Mouse (Mus musculus): ENCODE results near the gene Zc3hav1l. TPM values are rescaled to one million over a fixed set of nuclear protein-coding genes. Genes with fewer than 3 reads are reported as not detected.
A peak's percentile ranks its signal among the peaks of the same experiment; 100 is the strongest.

Zc3hav1l gene
- total RNA-seq (2021), result 1 to 10 TPM; 2.2 to 3.1 TPM
- 2.4 and 3.2 TPM in 2 replicates for polyA plus RNA-seq (2012; rRNA removed)
- long read RNA-seq, full-length matches to known transcripts, result 1 of 2 reads
- long read RNA-seq, partial matches to known transcripts, result 1 of 2 reads
- long read RNA-seq, other reads (novel, unspliced or antisense), result 0 of 2 reads

GRCm38 (mm10) chr6:38298761-38299401, at the start of gene Zc3hav1l:
Gene Zc3hav1l (minus strand): TSS chr6:38299259.
- DNase-seq, result peak; percentile 86

- DNase-seq, result no peak
Measured at GRCm38 (mm10) chr6:38347875-38348274, 48.8 kb upstream of the Zc3hav1l start.

GRCm38 (mm10) chr6:38345796-38346195, 46.7 kb upstream of the Zc3hav1l start:
- peak; percentile 85 for DNase-seq

GRCm38 (mm10) chr6:38344006-38344670, 45.1 kb upstream of the Zc3hav1l start:
- no peak for DNase-seq

GRCm38 (mm10) chr6:38343581-38343980, 44.5 kb upstream of the Zc3hav1l start:
- no peak for DNase-seq

- no peak for DNase-seq
Measured at GRCm38 (mm10) chr6:38342666-38342992, 43.6 kb upstream of the Zc3hav1l start.

- peak; percentile 37 for DNase-seq
Measured at GRCm38 (mm10) chr6:38341751-38342665, 42.9 kb upstream of the Zc3hav1l start.

GRCm38 (mm10) chr6:38339078-38339477, 40.0 kb upstream of the Zc3hav1l start:
- DNase-seq, result peak; percentile 40

GRCm38 (mm10) chr6:38337951-38338350, 38.9 kb upstream of the Zc3hav1l start:
- peak; percentile 84 for DNase-seq

GRCm38 (mm10) chr6:38337166-38337705, 38.2 kb upstream of the Zc3hav1l start:
- DNase-seq, result peak; percentile 21

- no peak for DNase-seq
Measured at GRCm38 (mm10) chr6:38335264-38335663, 36.2 kb upstream of the Zc3hav1l start.

GRCm38 (mm10) chr6:38326596-38326995, 27.5 kb upstream of the Zc3hav1l start:
- no peak for DNase-seq

GRCm38 (mm10) chr6:38320621-38321020, 21.6 kb upstream of the Zc3hav1l start:
- DNase-seq, result no peak

GRCm38 (mm10) chr6:38316050-38316449, 17.0 kb upstream of the Zc3hav1l start:
- no peak for DNase-seq

- no peak for DNase-seq
Measured at GRCm38 (mm10) chr6:38309741-38310140, 10.7 kb upstream of the Zc3hav1l start.

- no peak for DNase-seq
Measured at GRCm38 (mm10) chr6:38304981-38305380, 5.9 kb upstream of the Zc3hav1l start.

GRCm38 (mm10) chr6:38298246-38298635, 818 bp downstream of the Zc3hav1l start:
- DNase-seq, result no peak

GRCm38 (mm10) chr6:38297580-38298245, 1.3 kb downstream of the Zc3hav1l start:
- no peak for DNase-seq

GRCm38 (mm10) chr6:38293708-38294107, 5.4 kb downstream of the Zc3hav1l start:
- no peak for DNase-seq

- DNase-seq, result no peak
Measured at GRCm38 (mm10) chr6:38292871-38293646, 6.0 kb downstream of the Zc3hav1l start.

GRCm38 (mm10) chr6:38284422-38284821, 14.6 kb downstream of the Zc3hav1l start:
- DNase-seq, result no peak
